Mouse (Mus musculus) spleen, adult 18-20 months (tissue): Measurements from ENCODE around the gene Rab1a.
A peak's percentile ranks its signal among the peaks of the same experiment; 100 is the strongest.
"Not testable (repeated sequence)": the region's sequence is repeated elsewhere in the genome, so short reads cannot be mapped to it uniquely, and the experiment has no call there.

Source experiments
- DNase-seq, 2 experiments: peaks; one replicate each; pipeline ENCODE4 v3.0.0; 2022; ENCODE audit warnings: mixed read lengths in 2 of 2

Rab1a gene

GRCm38 (mm10) chr11:20200713-20201575 is at the start of gene Rab1a:
Rab1a (plus strand) TSS chr11:20201432.
- DNase-seq: peak; percentile 99 to 100

GRCm38 (mm10) chr11:20152107-20152901 is 48.9 kb upstream of the Rab1a start:
- no peak for DNase-seq

- not testable (repeated sequence) for DNase-seq
Measured at GRCm38 (mm10) chr11:20153542-20153941, 47.7 kb upstream of the Rab1a start.

- DNase-seq: no peak
Measured at GRCm38 (mm10) chr11:20158879-20159278, 42.4 kb upstream of the Rab1a start.

GRCm38 (mm10) chr11:20164979-20165867 is 36.0 kb upstream of the Rab1a start:
- DNase-seq: no peak

- DNase-seq: no peak
Measured at GRCm38 (mm10) chr11:20165991-20166390, 35.2 kb upstream of the Rab1a start.

- DNase-seq: not testable (repeated sequence)
Measured at GRCm38 (mm10) chr11:20166476-20166875, 34.8 kb upstream of the Rab1a start.

GRCm38 (mm10) chr11:20168972-20169371 is 32.3 kb upstream of the Rab1a start:
- DNase-seq: no peak

- no peak for DNase-seq
Measured at GRCm38 (mm10) chr11:20187271-20187670, 14.0 kb upstream of the Rab1a start.

- no peak for DNase-seq
Measured at GRCm38 (mm10) chr11:20193100-20193736, 8.0 kb upstream of the Rab1a start.

GRCm38 (mm10) chr11:20201661-20202101 is 449 bp downstream of the Rab1a start:
- DNase-seq: peak in 1 of 2 experiments; percentile 49

- no peak for DNase-seq
Measured at GRCm38 (mm10) chr11:20202299-20203011, 1.2 kb downstream of the Rab1a start.

GRCm38 (mm10) chr11:20204321-20204720 is 3.1 kb downstream of the Rab1a start:
- no peak for DNase-seq

- no peak for DNase-seq
Measured at GRCm38 (mm10) chr11:20204870-20205446, 3.7 kb downstream of the Rab1a start.

GRCm38 (mm10) chr11:20205538-20205937 is 4.3 kb downstream of the Rab1a start:
- no peak for DNase-seq

- no peak for DNase-seq
Measured at GRCm38 (mm10) chr11:20206626-20207223, 5.5 kb downstream of the Rab1a start.

GRCm38 (mm10) chr11:20207589-20207988 is 6.4 kb downstream of the Rab1a start:
- no peak for DNase-seq

GRCm38 (mm10) chr11:20211838-20212237 is 10.6 kb downstream of the Rab1a start:
- no peak for DNase-seq

- DNase-seq: peak in 1 of 2 experiments; percentile 29
Measured at GRCm38 (mm10) chr11:20214779-20215178, 13.5 kb downstream of the Rab1a start.

- no peak for DNase-seq
Measured at GRCm38 (mm10) chr11:20216415-20216814, 15.2 kb downstream of the Rab1a start.

- no peak for DNase-seq
Measured at GRCm38 (mm10) chr11:20217227-20217626, 16.0 kb downstream of the Rab1a start.
